Mouse (Mus musculus) ES-Bruce4 (cell line): ENCODE measurements around the gene Olfr1448. TPM values are rescaled to one million over a fixed set of nuclear protein-coding genes. Genes with fewer than 3 reads are reported as not detected.

ENCODE experiments used
- H3K27ac ChIP-seq: 2 replicates; pipeline ENCODE4 v1.5.1; 2012; ENCODE audit warnings: low read length, inconsistent platforms; ENCODE audit not compliant: insufficient read depth
- H3K27me3 ChIP-seq: 2 replicates; pipeline ENCODE4 v1.6.1; 2012; ENCODE audit warnings: mild to moderate bottlenecking, low read length, inconsistent platforms; ENCODE audit not compliant: control insufficient read depth, poor library complexity, insufficient read depth, severe bottlenecking
- H3K36me3 ChIP-seq: 2 replicates; pipeline ENCODE4 v1.6.1; 2012; ENCODE audit warnings: inconsistent platforms, mild to moderate bottlenecking, low read length, moderate library complexity; ENCODE audit not compliant: control insufficient read depth, poor library complexity, insufficient read depth, severe bottlenecking
- H3K4me1 ChIP-seq: one replicate; pipeline ENCODE4 v1.8.1; 2011; ENCODE audit warnings: low read length; ENCODE audit not compliant: control insufficient read depth, insufficient read depth
- H3K4me3 ChIP-seq: 2 replicates; pipeline ENCODE4 v1.5.1; 2011; ENCODE audit warnings: low read depth, mild to moderate bottlenecking, low read length
- H3K9ac ChIP-seq: 2 replicates; pipeline ENCODE4 v1.6.1; 2012; ENCODE audit warnings: low read depth, mild to moderate bottlenecking, inconsistent platforms; ENCODE audit not compliant: poor library complexity, severe bottlenecking
- H3K9me3 ChIP-seq: replicated peaks from 2 replicates; pipeline ENCODE4 v1.6.1; 2012; ENCODE audit warnings: mild to moderate bottlenecking, low read length, inconsistent platforms; ENCODE audit not compliant: control insufficient read depth, poor library complexity, insufficient read depth, severe bottlenecking
- CTCF ChIP-seq: IDR thresholded peaks from one replicate; pipeline ENCODE4 v1.8.1; 2011; ENCODE audit warnings: low read depth, low read length
- EP300 ChIP-seq: IDR thresholded peaks from 2 replicates; pipeline ENCODE4 v1.6.1; 2011; ENCODE audit warnings: low read depth, low read length; ENCODE audit not compliant: insufficient read depth
- POLR2A ChIP-seq: IDR thresholded peaks from one replicate; pipeline ENCODE4 v1.8.1; 2011; ENCODE audit warnings: low read length; ENCODE audit not compliant: insufficient read depth
- polyA plus RNA-seq: library from polyadenylated mRNA; stranded (reverse); fragments of >200 nt; gene quantifications from 2 replicates; pipeline ENCODE4 v1.2.4, GENCODE M21; 2011; ENCODE audit warnings: low read depth; ENCODE audit not compliant: missing spikeins, insufficient read depth, insufficient read length

The Olfr1448 gene
- polyA plus RNA-seq, 1 experiment: not detected

- Histone ChIP-seq H3K36me3 (no peaks in the 10 kb centered on the region), H3K4me1 (no peaks in the 10 kb centered on the region), H3K4me3 (no peak within 1 kb of the TSS), H3K9ac (no peak within 1 kb of the TSS), H3K9me3 (no peaks in the 10 kb centered on the region), H3K27ac (no peak within 1 kb of the TSS), H3K27me3 (no peaks in the 10 kb centered on the region)
- no peak for TF ChIP-seq POLR2A
- TF ChIP-seq EP300: no peak
- no peak for TF ChIP-seq CTCF
Measured at GRCm38 (mm10) chr19:12883555-12883954, 40.7 kb downstream of the Olfr1448 start, which contains the start of gene Olfr1445. Gene Olfr1445, plus strand, starts transcription at chr19:12883855.

Other genes starting within 250 kb of the Olfr1448 start
- not detected in 2 replicates for gene Olfr1443, start 246.3 kb downstream of the Olfr1448 start, polyA plus RNA-seq
- not detected in 2 replicates for gene Keg1, start 228.6 kb downstream of the Olfr1448 start, polyA plus RNA-seq
- 6.4 and 6.7 TPM in 2 replicates for gene Cntf, start 158.8 kb downstream of the Olfr1448 start, polyA plus RNA-seq
- gene Zfp91, start 128.3 kb downstream of the Olfr1448 start, polyA plus RNA-seq: 40.9 and 48.9 TPM in 2 replicates
- 0.65 and 0.72 TPM in 2 replicates for gene Lpxn, start 128.2 kb downstream of the Olfr1448 start, polyA plus RNA-seq
- 12.2 and 13.8 TPM in 2 replicates for gene Gm5244, start 77.7 kb downstream of the Olfr1448 start, polyA plus RNA-seq
- not detected in 2 replicates for gene Olfr1444, start 67.1 kb downstream of the Olfr1448 start, polyA plus RNA-seq
- gene Olfr1445, start 40.6 kb downstream of the Olfr1448 start, polyA plus RNA-seq: not detected in 2 replicates
- not detected in 2 replicates for gene Olfr1446, start 30.9 kb downstream of the Olfr1448 start, polyA plus RNA-seq
- not detected in 2 replicates for gene Olfr1447, start 20.7 kb downstream of the Olfr1448 start, polyA plus RNA-seq
- gene Olfr1449, start 6.4 kb upstream of the Olfr1448 start, polyA plus RNA-seq: not detected in 2 replicates
- not detected in 2 replicates for gene Olfr1450, start 25.8 kb upstream of the Olfr1448 start, polyA plus RNA-seq
- not detected in 2 replicates for gene Olfr1451, start 70.6 kb upstream of the Olfr1448 start, polyA plus RNA-seq
- gene Olfr1453, start 103.9 kb upstream of the Olfr1448 start, polyA plus RNA-seq: not detected in 2 replicates
- gene Olfr1454, start 136.2 kb upstream of the Olfr1448 start, polyA plus RNA-seq: not detected in 2 replicates
- not detected in 2 replicates for gene Olfr1457, start 173.5 kb upstream of the Olfr1448 start, polyA plus RNA-seq
- not detected in 2 replicates for gene Olfr1458, start 182.4 kb upstream of the Olfr1448 start, polyA plus RNA-seq
- 0.09 and 0.12 TPM in 2 replicates for gene Olfr1459, start 225.1 kb upstream of the Olfr1448 start, polyA plus RNA-seq
- gene Olfr1461, start 238.6 kb upstream of the Olfr1448 start, polyA plus RNA-seq: not detected in 2 replicates